Mouse (Mus musculus): ENCODE measurements around the gene Syne4. TPM values are rescaled to one million over a fixed set of nuclear protein-coding genes. Genes with fewer than 3 reads are reported as not detected.

Syne4 gene
- polyA plus RNA-seq (2014; fragmentation: Illumina TruSeq; extraction: RNeasy Lipid Tissue Mini Kit (QIAGEN cat#74804); ENCODE audit: low read depth, low replicate concordance), result 5.0 TPM

GRCm38 (mm10) chr7:30314721-30315155 is at the start of gene Syne4:
Gene Syne4 (plus strand): TSS chr7:30314807.

DNA sequence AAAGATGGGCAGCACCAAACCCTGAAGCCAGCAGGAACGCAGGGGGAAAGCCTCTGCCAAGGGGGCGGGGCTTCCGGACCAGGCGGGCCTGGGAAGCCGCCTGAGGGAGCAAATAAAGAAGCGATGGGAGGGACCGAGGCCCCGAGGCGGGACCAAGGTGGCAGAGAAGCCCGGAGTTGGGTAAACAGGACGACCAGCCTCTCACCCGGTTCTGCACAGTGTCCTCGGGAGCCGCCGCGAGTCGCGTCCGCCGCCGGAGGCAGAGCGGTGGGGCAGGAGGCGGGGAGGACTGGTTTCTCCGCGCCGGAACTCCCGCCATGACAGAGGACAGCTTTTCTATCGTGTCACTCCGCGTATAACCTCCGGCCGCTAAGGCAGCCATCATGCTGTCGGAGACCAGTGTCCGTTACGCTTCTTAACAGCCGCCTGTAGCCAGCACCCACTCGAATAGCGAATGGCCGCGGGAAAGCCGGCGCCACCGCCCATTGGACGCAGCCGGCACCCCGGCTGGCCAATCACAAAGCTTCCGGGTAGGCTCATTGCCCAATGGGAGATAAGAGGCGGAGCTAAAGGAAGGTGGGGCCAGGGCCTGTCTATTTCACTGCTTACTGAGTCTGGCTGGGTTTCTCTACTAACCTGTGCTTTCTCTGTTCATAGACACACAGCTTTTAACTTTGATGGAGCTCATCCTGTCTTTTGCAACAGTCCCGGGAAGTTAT is 34.5 kb upstream of the Syne4 start, which contains the start of the genes Thap8 and Wdr62:
TSS of gene Thap8 (plus strand) at position 144 of the 719 bp plus-strand sequence.
TSS of gene Wdr62 (minus strand) at position 469 of the 719 bp plus-strand sequence.

DNA sequence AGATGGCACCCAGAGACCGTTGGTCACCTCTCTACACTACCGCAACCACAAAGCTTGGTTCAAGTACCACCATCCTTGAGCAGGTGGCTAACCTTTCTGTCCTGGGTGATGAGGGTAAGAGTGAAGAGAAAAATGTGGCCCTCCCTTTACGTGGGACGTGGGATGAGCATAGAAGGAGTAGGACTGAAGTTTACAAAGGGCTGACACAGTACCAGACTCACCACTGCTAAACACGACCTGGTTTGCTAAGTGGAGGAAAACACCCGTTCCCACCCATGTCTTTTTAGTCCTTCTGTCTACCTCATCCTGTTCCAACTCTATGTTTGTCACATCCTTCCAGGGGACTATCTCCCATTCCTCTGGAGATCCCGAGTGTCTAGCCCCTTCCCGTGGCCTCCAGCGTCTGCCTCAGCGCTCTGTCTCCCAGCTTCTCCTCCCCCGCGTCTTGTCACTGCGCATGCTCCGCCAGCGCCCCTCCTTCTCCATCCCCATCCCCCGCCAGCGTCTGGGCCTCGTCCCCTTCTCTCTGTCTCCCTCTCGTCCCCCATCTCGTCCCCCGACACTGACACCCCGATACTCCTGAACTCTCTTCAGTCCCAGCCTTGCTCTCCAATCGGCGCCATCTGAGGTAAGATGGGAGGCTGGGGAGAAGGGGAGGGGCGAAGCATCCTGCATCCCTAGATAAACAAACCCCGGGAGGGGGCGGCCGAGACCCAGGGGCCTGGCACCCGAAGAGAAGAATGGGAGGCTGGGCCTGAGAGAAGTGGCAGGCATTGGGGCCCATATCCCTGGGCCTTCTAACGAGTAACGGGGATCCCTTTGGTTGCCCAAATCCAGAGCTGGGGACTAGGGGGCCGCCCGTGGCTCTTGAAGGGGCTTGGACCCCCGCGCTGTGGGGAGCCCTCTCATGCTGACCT is 23.1 kb upstream of the Syne4 start, which contains the start of gene Clip3:
TSS of gene Clip3 (plus strand) at position 514 of the 917 bp plus-strand sequence.

DNA sequence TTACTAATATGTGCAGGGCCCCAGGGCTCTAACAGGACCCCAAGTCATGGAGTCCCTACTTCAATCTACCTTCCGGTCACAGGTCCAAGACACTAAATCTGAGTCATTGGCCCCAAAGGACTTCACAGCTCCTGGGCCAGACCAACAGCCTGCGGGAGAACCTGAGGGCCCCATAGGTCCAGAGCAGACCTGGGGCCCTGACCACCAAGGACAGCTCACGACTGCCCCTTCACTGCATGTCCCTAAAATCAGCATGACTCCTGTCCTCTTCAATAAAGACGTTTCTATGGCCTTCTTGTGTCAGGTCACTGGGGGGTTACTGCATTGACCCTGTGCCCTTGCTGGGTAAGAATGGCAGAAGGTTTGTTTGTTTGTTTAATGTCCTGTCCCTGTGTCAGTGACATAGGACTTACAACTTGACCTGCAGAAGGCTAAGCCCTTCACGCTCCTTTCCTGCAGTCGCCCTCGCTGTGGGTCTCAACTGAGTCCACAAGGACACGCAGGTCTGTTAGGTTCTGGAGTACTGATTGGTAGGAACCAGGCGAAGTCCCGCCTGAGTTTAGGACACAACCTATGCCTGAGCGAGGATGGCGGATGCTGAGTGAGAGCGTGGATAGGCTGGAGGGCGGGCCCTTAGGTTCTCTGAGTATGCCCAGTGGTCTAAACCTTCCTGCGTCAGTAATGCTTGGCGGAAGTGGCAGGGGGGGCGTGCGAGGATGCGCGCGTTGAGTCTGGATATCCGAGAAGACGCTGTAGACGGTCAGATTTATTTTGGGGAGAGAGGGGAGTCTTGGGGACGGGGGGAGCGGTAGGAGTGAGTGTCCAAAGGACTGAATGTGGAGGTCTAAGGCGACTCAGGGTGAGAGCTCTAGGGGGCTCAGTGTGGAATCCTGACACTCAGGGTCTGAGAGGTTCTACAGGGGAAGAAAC is 6.3 kb upstream of the Syne4 start, which contains the start of gene Alkbh6:
TSS of gene Alkbh6 (plus strand) at position 642 of the 930 bp plus-strand sequence.

DNA sequence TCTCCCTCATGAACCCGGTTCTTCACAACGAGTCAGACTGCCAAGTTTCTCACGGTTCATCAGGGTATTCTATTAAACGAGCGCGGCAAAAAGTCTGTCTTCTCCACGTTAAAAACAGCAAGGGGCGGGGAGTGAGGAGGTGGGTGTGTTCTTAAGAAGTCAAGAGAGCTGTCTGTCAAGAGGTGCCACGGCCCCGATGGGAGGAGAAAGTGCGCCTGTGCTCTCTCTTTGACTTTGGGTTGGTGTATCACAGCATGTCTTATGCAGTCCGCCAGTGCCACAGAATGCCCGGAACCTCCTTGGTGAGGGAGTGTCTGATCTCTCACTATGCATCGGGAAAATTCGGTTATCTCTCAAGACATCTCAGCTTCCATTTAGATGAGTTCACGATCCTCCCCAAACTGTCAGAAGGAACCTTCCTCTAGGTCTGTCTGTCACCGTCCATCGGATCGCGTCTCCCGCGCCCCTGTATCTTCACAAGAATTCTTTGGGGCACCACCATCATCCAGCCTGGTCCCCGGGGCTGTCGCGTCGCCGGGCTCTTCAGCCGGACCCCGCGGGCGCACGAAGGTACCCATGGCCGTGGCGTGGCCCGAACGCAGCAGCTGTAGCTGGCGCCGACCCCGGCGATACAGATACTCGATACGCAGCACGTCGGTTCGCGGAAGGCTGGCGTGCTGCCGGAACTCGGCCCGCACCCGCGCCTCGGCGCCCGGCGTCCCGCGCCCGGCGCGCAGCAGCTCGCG is 7.1 kb downstream of the Syne4 start, which contains the start of gene E130208F15Rik:
TSS of gene E130208F15Rik (plus strand) at position 202 of the 746 bp plus-strand sequence.

GRCm38 (mm10) chr7:30323795-30324194 is 9.2 kb downstream of the Syne4 start, which contains the start of gene Sdhaf1:
Gene Sdhaf1 (minus strand): TSS chr7:30323895.

GRCm38 (mm10) chr7:30362652-30363343 is 48.2 kb downstream of the Syne4 start, which contains the start of gene Lrfn3:
Gene Lrfn3 (minus strand): TSS chr7:30362772.

Other genes with a start within 250 kb of the Syne4 start
- 2.0 TPM for gene Zfp82, start 241.9 kb upstream of the Syne4 start, polyA plus RNA-seq (2014; fragmentation: Illumina TruSeq; extraction: RNeasy Lipid Tissue Mini Kit (QIAGEN cat#74804); ENCODE audit: low read depth, low replicate concordance)
- gene Gm26920, start 224.4 kb upstream of the Syne4 start, polyA plus RNA-seq (2014; fragmentation: Illumina TruSeq; extraction: RNeasy Lipid Tissue Mini Kit (QIAGEN cat#74804); ENCODE audit: low read depth, low replicate concordance), result not detected
- 1.9 TPM for gene Zfp566, start 224.3 kb upstream of the Syne4 start, polyA plus RNA-seq (2014; fragmentation: Illumina TruSeq; extraction: RNeasy Lipid Tissue Mini Kit (QIAGEN cat#74804); ENCODE audit: low read depth, low replicate concordance)
- gene Zfp260, start 220.0 kb upstream of the Syne4 start, polyA plus RNA-seq (2014; fragmentation: Illumina TruSeq; extraction: RNeasy Lipid Tissue Mini Kit (QIAGEN cat#74804); ENCODE audit: low read depth, low replicate concordance), result 97.5 TPM
- 0.93 TPM for gene Zfp382, start 192.9 kb upstream of the Syne4 start, polyA plus RNA-seq (2014; fragmentation: Illumina TruSeq; extraction: RNeasy Lipid Tissue Mini Kit (QIAGEN cat#74804); ENCODE audit: low read depth, low replicate concordance)
- 32.4 TPM for gene Zfp146, start 145.1 kb upstream of the Syne4 start, polyA plus RNA-seq (2014; fragmentation: Illumina TruSeq; extraction: RNeasy Lipid Tissue Mini Kit (QIAGEN cat#74804); ENCODE audit: low read depth, low replicate concordance)
- gene Cox7a1, start 130.7 kb upstream of the Syne4 start, polyA plus RNA-seq (2014; fragmentation: Illumina TruSeq; extraction: RNeasy Lipid Tissue Mini Kit (QIAGEN cat#74804); ENCODE audit: low read depth, low replicate concordance), result not detected
- 58.2 TPM for gene Capns1, start 116.0 kb upstream of the Syne4 start, polyA plus RNA-seq (2014; fragmentation: Illumina TruSeq; extraction: RNeasy Lipid Tissue Mini Kit (QIAGEN cat#74804); ENCODE audit: low read depth, low replicate concordance)
- not detected for gene Polr2i, start 82.9 kb upstream of the Syne4 start, polyA plus RNA-seq (2014; fragmentation: Illumina TruSeq; extraction: RNeasy Lipid Tissue Mini Kit (QIAGEN cat#74804); ENCODE audit: low read depth, low replicate concordance)
- gene Tbcb, start 82.5 kb upstream of the Syne4 start, polyA plus RNA-seq (2014; fragmentation: Illumina TruSeq; extraction: RNeasy Lipid Tissue Mini Kit (QIAGEN cat#74804); ENCODE audit: low read depth, low replicate concordance), result 7.6 TPM
- not detected for gene Ovol3, start 79.1 kb upstream of the Syne4 start, polyA plus RNA-seq (2014; fragmentation: Illumina TruSeq; extraction: RNeasy Lipid Tissue Mini Kit (QIAGEN cat#74804); ENCODE audit: low read depth, low replicate concordance)
- not detected for gene Thap8, start 34.7 kb upstream of the Syne4 start, polyA plus RNA-seq (2014; fragmentation: Illumina TruSeq; extraction: RNeasy Lipid Tissue Mini Kit (QIAGEN cat#74804); ENCODE audit: low read depth, low replicate concordance)
- not detected for gene Wdr62, start 34.4 kb upstream of the Syne4 start, polyA plus RNA-seq (2014; fragmentation: Illumina TruSeq; extraction: RNeasy Lipid Tissue Mini Kit (QIAGEN cat#74804); ENCODE audit: low read depth, low replicate concordance)
- 1.7 TPM for gene Clip3, start 23.1 kb upstream of the Syne4 start, polyA plus RNA-seq (2014; fragmentation: Illumina TruSeq; extraction: RNeasy Lipid Tissue Mini Kit (QIAGEN cat#74804); ENCODE audit: low read depth, low replicate concordance)
- 4.7 TPM for gene Alkbh6, start 6.1 kb upstream of the Syne4 start, polyA plus RNA-seq (2014; fragmentation: Illumina TruSeq; extraction: RNeasy Lipid Tissue Mini Kit (QIAGEN cat#74804); ENCODE audit: low read depth, low replicate concordance)
- 1.4 TPM for gene E130208F15Rik, start 6.9 kb downstream of the Syne4 start, polyA plus RNA-seq (2014; fragmentation: Illumina TruSeq; extraction: RNeasy Lipid Tissue Mini Kit (QIAGEN cat#74804); ENCODE audit: low read depth, low replicate concordance)
- gene Sdhaf1, start 9.1 kb downstream of the Syne4 start, polyA plus RNA-seq (2014; fragmentation: Illumina TruSeq; extraction: RNeasy Lipid Tissue Mini Kit (QIAGEN cat#74804); ENCODE audit: low read depth, low replicate concordance), result 5.7 TPM
- 0.69 TPM for gene Lrfn3, start 48.0 kb downstream of the Syne4 start, polyA plus RNA-seq (2014; fragmentation: Illumina TruSeq; extraction: RNeasy Lipid Tissue Mini Kit (QIAGEN cat#74804); ENCODE audit: low read depth, low replicate concordance)
- 0.97 TPM for gene Tyrobp, start 99.0 kb downstream of the Syne4 start, polyA plus RNA-seq (2014; fragmentation: Illumina TruSeq; extraction: RNeasy Lipid Tissue Mini Kit (QIAGEN cat#74804); ENCODE audit: low read depth, low replicate concordance)
- not detected for gene Hcst, start 105.0 kb downstream of the Syne4 start, polyA plus RNA-seq (2014; fragmentation: Illumina TruSeq; extraction: RNeasy Lipid Tissue Mini Kit (QIAGEN cat#74804); ENCODE audit: low read depth, low replicate concordance)
- gene Nfkbid, start 106.9 kb downstream of the Syne4 start, polyA plus RNA-seq (2014; fragmentation: Illumina TruSeq; extraction: RNeasy Lipid Tissue Mini Kit (QIAGEN cat#74804); ENCODE audit: low read depth, low replicate concordance), result not detected
- 1.6 TPM for gene Aplp1, start 130.7 kb downstream of the Syne4 start, polyA plus RNA-seq (2014; fragmentation: Illumina TruSeq; extraction: RNeasy Lipid Tissue Mini Kit (QIAGEN cat#74804); ENCODE audit: low read depth, low replicate concordance)
- gene Kirrel2, start 142.9 kb downstream of the Syne4 start, polyA plus RNA-seq (2014; fragmentation: Illumina TruSeq; extraction: RNeasy Lipid Tissue Mini Kit (QIAGEN cat#74804); ENCODE audit: low read depth, low replicate concordance), result not detected
- 3.5 TPM for gene Nphs1, start 143.5 kb downstream of the Syne4 start, polyA plus RNA-seq (2014; fragmentation: Illumina TruSeq; extraction: RNeasy Lipid Tissue Mini Kit (QIAGEN cat#74804); ENCODE audit: low read depth, low replicate concordance)
- gene Prodh2, start 178.8 kb downstream of the Syne4 start, polyA plus RNA-seq (2014; fragmentation: Illumina TruSeq; extraction: RNeasy Lipid Tissue Mini Kit (QIAGEN cat#74804); ENCODE audit: low read depth, low replicate concordance), result 2.5 TPM
- gene Arhgap33, start 220.3 kb downstream of the Syne4 start, polyA plus RNA-seq (2014; fragmentation: Illumina TruSeq; extraction: RNeasy Lipid Tissue Mini Kit (QIAGEN cat#74804); ENCODE audit: low read depth, low replicate concordance), result 0.12 TPM
- gene Hspb6, start 237.4 kb downstream of the Syne4 start, polyA plus RNA-seq (2014; fragmentation: Illumina TruSeq; extraction: RNeasy Lipid Tissue Mini Kit (QIAGEN cat#74804); ENCODE audit: low read depth, low replicate concordance), result 6.5 TPM
- 0.81 TPM for gene Proser3, start 237.5 kb downstream of the Syne4 start, polyA plus RNA-seq (2014; fragmentation: Illumina TruSeq; extraction: RNeasy Lipid Tissue Mini Kit (QIAGEN cat#74804); ENCODE audit: low read depth, low replicate concordance)
- not detected for gene Lin37, start 245.0 kb downstream of the Syne4 start, polyA plus RNA-seq (2014; fragmentation: Illumina TruSeq; extraction: RNeasy Lipid Tissue Mini Kit (QIAGEN cat#74804); ENCODE audit: low read depth, low replicate concordance)
- 15.9 TPM for gene U2af1l4, start 248.5 kb downstream of the Syne4 start, polyA plus RNA-seq (2014; fragmentation: Illumina TruSeq; extraction: RNeasy Lipid Tissue Mini Kit (QIAGEN cat#74804); ENCODE audit: low read depth, low replicate concordance)
- 2.1 TPM for gene Gm49396, start 248.5 kb downstream of the Syne4 start, polyA plus RNA-seq (2014; fragmentation: Illumina TruSeq; extraction: RNeasy Lipid Tissue Mini Kit (QIAGEN cat#74804); ENCODE audit: low read depth, low replicate concordance)
- 24.8 TPM for gene Psenen, start 248.8 kb downstream of the Syne4 start, polyA plus RNA-seq (2014; fragmentation: Illumina TruSeq; extraction: RNeasy Lipid Tissue Mini Kit (QIAGEN cat#74804); ENCODE audit: low read depth, low replicate concordance)

Data from kidney, adult 10 weeks (tissue).